Mouse (Mus musculus) heart, embryonic 15.5 days (tissue): Measurements from ENCODE around the gene Msrb2. TPM values are rescaled to one million over a fixed set of nuclear protein-coding genes. Genes with fewer than 3 reads are reported as not detected.
A peak's percentile ranks its signal among the peaks of the same experiment; 100 is the strongest.

ENCODE experiments used
- ATAC-seq: fragments of 200-750 bp; cut with Nextera tagmentation; replicated peaks from 2 replicates; pipeline ENCODE4 v1.8.0; 2017; ENCODE audit warnings: low read depth, moderate TSS enrichment; ENCODE audit not compliant: insufficient number of reproducible peaks, insufficient read depth, low FRiP score
- H3K27ac ChIP-seq: fragments of 300-500 bp; sonication (generic); 2 replicates; pipeline ENCODE4 v1.5.1; 2015; ENCODE audit warnings: mild to moderate bottlenecking, inconsistent platforms
- H3K27me3 ChIP-seq: fragments of 300-500 bp; sonication (generic); 2 replicates; pipeline ENCODE4 v1.6.1; 2015; ENCODE audit warnings: inconsistent platforms
- H3K36me3 ChIP-seq: fragments of 300-500 bp; sonication (generic); 2 replicates; pipeline ENCODE4 v1.6.1; 2015; ENCODE audit warnings: mild to moderate bottlenecking, inconsistent platforms
- H3K4me1 ChIP-seq: fragments of 300-500 bp; sonication (generic); replicated peaks from 2 replicates; pipeline ENCODE4 v1.6.1; 2015; ENCODE audit warnings: inconsistent platforms
- H3K4me2 ChIP-seq: fragments of 300-500 bp; sonication (generic); 2 replicates; pipeline ENCODE4 v1.6.1; 2015; ENCODE audit warnings: inconsistent platforms, mild to moderate bottlenecking, moderate library complexity
- H3K4me3 ChIP-seq: fragments of 300-500 bp; sonication (generic); 2 replicates; pipeline ENCODE4 v1.5.1; 2015; ENCODE audit warnings: mild to moderate bottlenecking, inconsistent platforms
- H3K9ac ChIP-seq: fragments of 300-500 bp; sonication (generic); 2 replicates; pipeline ENCODE4 v1.6.1; 2015; ENCODE audit warnings: mild to moderate bottlenecking, inconsistent platforms
- H3K9me3 ChIP-seq: fragments of 300-500 bp; sonication (generic); replicated peaks from 2 replicates; pipeline ENCODE4 v1.6.1; 2016; ENCODE audit warnings: inconsistent platforms
- WGBS: fragments of 180-500 bp; shearing (Covaris S2); methylation state at CpG from one replicate; pipeline ENCODE4 v1.1.7; 2015; ENCODE audit warnings: mixed read lengths; 5-methylcytosine and 5-hydroxymethylcytosine counted together
- polyA plus RNA-seq: library from polyadenylated mRNA; unstranded; fragments of >200 nt; fragmentation: Nextera tagmentation; extraction: Ambion mirVana; gene quantifications from 2 replicates; pipeline ENCODE4 v1.2.1, GENCODE M21; 2015

Msrb2 gene
- polyA plus RNA-seq, 1 experiment from 2014 or later = 44.4 TPM

DNA sequence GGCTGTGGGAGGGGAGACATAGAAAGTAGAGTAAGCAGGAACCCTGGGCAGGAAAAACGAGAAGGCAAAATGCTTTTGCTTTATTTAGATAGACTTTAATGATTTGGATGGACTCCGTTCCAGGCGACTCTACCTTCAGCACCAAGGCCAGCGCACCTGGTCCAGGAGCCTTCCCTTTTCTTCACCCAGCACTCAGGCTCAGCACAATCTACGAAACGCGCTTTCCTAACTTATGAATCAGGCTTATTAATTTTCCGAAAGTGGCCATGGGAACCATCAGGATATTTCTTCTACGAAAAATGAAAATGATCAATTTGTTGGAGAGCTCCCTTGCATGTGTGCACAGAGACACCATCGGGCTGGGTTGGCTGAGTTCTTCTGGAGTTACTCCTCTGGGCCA, 57.8 kb downstream of the Msrb2 start:
- Histone ChIP-seq H3K27ac (no peak overlapping the region), H3K27me3 (peaks cover 87% of the 10 kb centered on the region), H3K4me1 (peaks cover 15% of the 10 kb centered on the region), H3K9me3 (no peaks in the 10 kb centered on the region), H3K4me3 (no peak overlapping the region), H3K36me3 (no peaks in the 10 kb centered on the region), H3K4me2 (no peak overlapping the region), H3K9ac (no peak overlapping the region)
- no peak for ATAC-seq
- 4% methylated on average over 10 of the region's 10 CpGs for WGBS

DNA sequence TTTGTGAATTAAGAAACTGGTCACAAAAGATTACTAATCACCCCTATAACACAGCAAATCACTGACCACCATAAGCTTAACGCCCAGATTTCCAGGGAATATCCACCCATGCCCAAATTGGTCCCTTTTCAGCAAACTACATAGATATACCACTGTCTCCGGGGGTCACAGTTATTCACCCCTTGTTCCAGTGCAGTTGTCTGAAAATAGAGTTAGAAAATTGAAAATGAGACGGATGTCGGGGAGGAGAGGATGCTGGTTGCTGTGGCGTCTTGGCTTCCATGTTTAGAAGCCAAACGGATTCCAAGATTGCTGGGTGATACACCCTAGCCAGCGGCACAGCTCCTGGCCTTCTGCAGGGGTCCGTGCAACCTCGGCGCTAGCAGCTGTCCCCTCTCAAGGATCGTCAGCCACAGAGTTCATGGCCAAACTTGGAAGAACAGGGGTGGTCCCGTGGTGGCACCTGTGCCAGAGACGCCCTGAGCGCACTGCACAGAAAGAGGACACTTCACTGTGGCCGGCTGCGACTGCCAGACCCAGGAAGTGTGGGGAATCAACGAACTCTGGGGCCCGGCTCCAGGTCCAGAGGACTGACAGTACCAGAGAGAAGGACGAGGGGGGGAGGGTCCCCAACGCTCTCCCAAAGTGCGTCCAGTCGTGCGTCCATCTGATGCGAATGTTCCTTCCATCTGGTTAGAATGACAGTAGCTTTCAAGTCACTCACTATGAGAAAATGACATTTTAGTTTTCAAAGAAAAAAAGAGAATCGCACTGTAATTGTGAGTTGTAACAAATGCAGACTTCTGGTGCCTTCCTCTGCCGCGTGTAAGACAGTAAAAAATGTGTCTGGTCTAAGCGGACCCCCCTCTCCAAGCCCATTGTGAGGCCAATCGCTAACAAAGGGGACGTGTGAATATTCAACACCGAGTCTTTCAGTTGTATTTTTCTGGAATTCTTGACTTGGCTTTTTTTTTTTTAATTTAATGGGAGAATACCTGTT, 58.8 kb downstream of the Msrb2 start:
- no peaks in the 10 kb centered on the region for H3K9me3 ChIP-seq
- H3K36me3 ChIP-seq = no peaks in the 10 kb centered on the region
- no peak overlapping the region for H3K4me2 ChIP-seq
- H3K9ac ChIP-seq = no peak overlapping the region
- peaks cover 85% of the 10 kb centered on the region for H3K27me3 ChIP-seq
- peaks cover 15% of the 10 kb centered on the region for H3K4me1 ChIP-seq
- 6% methylated on average over 31 of the region's 31 CpGs for WGBS
- H3K4me3 ChIP-seq = no peak overlapping the region
- ATAC-seq = no peak
- H3K27ac ChIP-seq = no peak overlapping the region

DNA sequence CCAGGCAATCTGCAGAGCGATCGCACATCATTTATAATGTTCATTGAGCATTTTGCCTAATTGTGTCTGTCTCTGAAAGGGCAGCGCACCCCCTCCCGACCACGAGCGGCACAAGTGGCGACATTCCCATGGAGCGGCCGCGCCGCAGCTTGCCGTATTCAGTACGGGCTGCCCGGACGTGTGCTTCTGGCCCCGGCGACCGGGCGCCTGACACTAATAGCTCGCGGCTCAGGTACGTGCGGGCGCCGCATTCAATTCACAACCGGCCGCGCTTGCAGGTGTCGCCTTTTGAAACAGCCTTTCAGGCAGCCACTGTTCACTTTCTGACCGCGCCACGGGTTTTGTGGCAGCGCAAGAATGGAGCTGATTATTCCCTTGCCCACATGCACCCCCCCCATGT, 59.5 kb downstream of the Msrb2 start:
- ATAC-seq = no peak
- no peaks in the 10 kb centered on the region for H3K36me3 ChIP-seq
- peaks cover 85% of the 10 kb centered on the region for H3K27me3 ChIP-seq
- H3K4me3 ChIP-seq = peak overlapping the region; percentile 34
- peaks cover 15% of the 10 kb centered on the region for H3K4me1 ChIP-seq
- H3K9me3 ChIP-seq = no peaks in the 10 kb centered on the region
- 1% methylated on average over 33 of the region's 33 CpGs for WGBS
- H3K27ac ChIP-seq = no peak overlapping the region
- no peak overlapping the region for H3K9ac ChIP-seq
- H3K4me2 ChIP-seq = peak overlapping the region; percentile 50

DNA sequence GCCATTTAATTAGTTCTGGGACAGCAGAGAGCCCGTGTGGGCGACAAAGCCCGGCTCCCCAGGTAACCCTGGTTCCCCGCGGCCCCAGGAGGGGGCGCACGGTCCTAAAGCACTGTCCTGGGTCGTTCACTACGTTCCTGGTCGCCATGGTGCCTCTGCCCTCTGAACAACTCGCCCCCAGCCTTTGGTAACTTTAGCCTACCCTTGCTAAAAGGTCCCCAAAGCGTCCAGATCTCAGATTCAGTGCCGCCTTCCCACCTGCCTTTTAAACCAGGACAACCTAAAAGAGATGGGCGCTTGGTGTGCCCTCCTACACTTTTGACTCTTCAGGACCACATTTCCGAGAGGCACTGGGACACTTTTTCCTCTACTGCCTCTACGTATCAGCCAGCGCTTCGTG, 59.9 kb downstream of the Msrb2 start:
- Histone ChIP-seq H3K4me2 (peak overlapping the region; percentile 50), H3K27ac (no peak overlapping the region), H3K9ac (no peak overlapping the region), H3K27me3 (peaks cover 88% of the 10 kb centered on the region), H3K9me3 (no peaks in the 10 kb centered on the region), H3K4me3 (peak overlapping the region; percentile 34), H3K36me3 (no peaks in the 10 kb centered on the region), H3K4me1 (peaks cover 15% of the 10 kb centered on the region)
- no peak for ATAC-seq
- 1% methylated on average over 18 of the region's 18 CpGs for WGBS

DNA sequence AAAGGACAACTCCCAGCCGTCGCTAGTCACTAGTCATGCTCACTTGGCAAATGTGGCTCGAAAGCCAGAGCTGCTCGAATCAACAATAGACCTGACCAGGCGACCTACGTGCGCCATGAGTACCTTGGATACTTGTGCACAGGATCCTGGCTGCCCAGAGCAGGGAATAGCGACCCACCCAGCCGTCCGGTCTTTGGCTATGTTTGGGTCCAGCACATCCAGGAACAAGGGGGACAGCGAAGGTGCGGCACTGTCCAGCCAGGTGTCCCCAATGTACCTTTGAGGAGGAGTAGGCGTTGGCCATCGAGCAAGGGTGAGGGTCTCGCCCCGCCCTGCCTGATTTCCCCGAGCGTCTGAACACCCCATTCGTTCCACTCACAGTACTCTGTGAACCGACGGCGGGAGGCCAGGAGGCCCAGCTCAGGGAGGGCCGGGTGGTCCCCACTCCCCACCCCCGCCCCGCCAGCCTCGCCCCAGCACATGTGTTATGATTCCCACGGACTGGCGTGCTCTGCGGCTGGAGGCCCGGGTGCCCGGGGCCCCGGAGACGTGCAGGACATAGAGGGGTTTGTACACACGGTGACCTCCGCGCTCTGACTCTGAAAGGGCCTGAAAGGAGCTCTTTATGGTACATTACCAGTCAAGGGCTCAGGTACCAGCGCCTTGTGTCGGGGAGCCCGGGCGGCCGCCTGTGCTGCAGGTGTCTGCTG, 60.5 kb downstream of the Msrb2 start:
- no peak for ATAC-seq
- WGBS = 4% methylated on average over 41 of the region's 41 CpGs

DNA sequence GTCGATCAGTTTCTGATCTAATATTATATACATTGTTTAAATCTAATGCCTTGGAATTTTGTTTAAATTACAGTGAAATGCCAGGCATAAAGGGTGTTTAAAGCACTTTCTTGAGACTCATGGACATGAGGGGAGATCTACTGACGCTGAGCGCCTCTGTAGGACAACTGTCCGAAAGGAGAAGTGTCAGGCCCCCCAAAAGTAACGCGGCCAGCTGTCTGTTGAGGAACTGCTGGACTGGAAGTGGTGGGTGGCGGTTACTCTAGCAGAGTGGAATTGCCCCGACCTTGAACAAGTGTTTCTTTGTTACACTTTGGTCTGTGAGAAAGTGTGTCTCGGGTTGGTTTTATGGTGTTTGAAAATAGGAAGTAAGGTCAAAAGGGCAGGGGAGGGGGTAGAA, 73.1 kb downstream of the Msrb2 start:
- Histone ChIP-seq H3K4me2 (no peak overlapping the region), H3K36me3 (no peaks in the 10 kb centered on the region), H3K9me3 (no peaks in the 10 kb centered on the region), H3K4me3 (no peak overlapping the region), H3K9ac (no peak overlapping the region), H3K27ac (no peak overlapping the region), H3K4me1 (peaks cover 23% of the 10 kb centered on the region), H3K27me3 (peaks cover 88% of the 10 kb centered on the region)
- no peak for ATAC-seq
- 3% methylated on average over 9 of the region's 9 CpGs for WGBS

More for the DNA sequence above, 60.5 kb downstream of the Msrb2 start:
- Histone ChIP-seq H3K9me3 (no peaks in the 10 kb centered on the region), H3K4me2 (peak overlapping the region; percentile 15), H3K27ac (no peak overlapping the region), H3K27me3 (peaks cover 83% of the 10 kb centered on the region), H3K4me3 (no peak overlapping the region), H3K36me3 (no peaks in the 10 kb centered on the region), H3K9ac (no peak overlapping the region), H3K4me1 (peaks cover 15% of the 10 kb centered on the region)

Other genes starting within 250 kb of the Msrb2 start
- 0.13 and 0.18 TPM in 2 replicates for gene Armc3, start 172.1 kb upstream of the Msrb2 start, polyA plus RNA-seq
- gene Ptf1a, start 74.2 kb downstream of the Msrb2 start, polyA plus RNA-seq = not detected in 2 replicates
- not detected in 2 replicates for gene 4921504E06Rik, start 182.5 kb downstream of the Msrb2 start, polyA plus RNA-seq